Mouse (Mus musculus) stomach, postnatal 0 days (tissue): ENCODE results near the gene Mansc1. TPM values are rescaled to one million over a fixed set of nuclear protein-coding genes. Genes with fewer than 3 reads are reported as not detected.

ENCODE experiments used
- ATAC-seq: fragments of 200-750 bp; cut with Nextera tagmentation; 2 replicates; pipeline ENCODE4 v1.8.0; 2017; ENCODE audit not compliant: low FRiP score, low TSS enrichment
- DNase-seq: peaks from one replicate; pipeline ENCODE4 v3.0.0-alpha.2; 2016; ENCODE audit warnings: low spot score
- H3K27ac ChIP-seq: fragments of 300-500 bp; sonication (generic); replicated peaks from 2 replicates; pipeline ENCODE4 v1.5.1; 2014; ENCODE audit warnings: mild to moderate bottlenecking, control low read depth
- H3K27me3 ChIP-seq: fragments of 300-500 bp; sonication (generic); 2 replicates; pipeline ENCODE4 v1.6.1; 2014; ENCODE audit warnings: low read length; ENCODE audit not compliant: control insufficient read depth, insufficient read depth
- H3K36me3 ChIP-seq: fragments of 300-500 bp; sonication (generic); 2 replicates; pipeline ENCODE4 v1.6.1; 2014; ENCODE audit warnings: low read length, mixed read lengths; ENCODE audit not compliant: control insufficient read depth, insufficient read depth
- H3K4me1 ChIP-seq: fragments of 300-500 bp; sonication (generic); replicated peaks from 2 replicates; pipeline ENCODE4 v1.6.1; 2014; ENCODE audit warnings: antibody characterized with exemption; ENCODE audit not compliant: control insufficient read depth, insufficient read depth
- H3K4me2 ChIP-seq: fragments of 300-500 bp; sonication (generic); replicated peaks from 2 replicates; pipeline ENCODE4 v1.6.1; 2014; ENCODE audit warnings: low read depth, mild to moderate bottlenecking, control low read depth, moderate library complexity
- H3K4me3 ChIP-seq: fragments of 300-500 bp; sonication (generic); 2 replicates; pipeline ENCODE4 v1.5.1; 2014; ENCODE audit warnings: low read depth, low read length, control low read depth
- H3K9ac ChIP-seq: fragments of 300-500 bp; sonication (generic); 2 replicates; pipeline ENCODE4 v1.6.1; 2014; ENCODE audit warnings: mild to moderate bottlenecking, low read length, control low read depth, mixed read lengths
- H3K9me3 ChIP-seq: fragments of 300-500 bp; sonication (generic); 2 replicates; pipeline ENCODE4 v1.6.1; 2016; ENCODE audit warnings: low read length; ENCODE audit not compliant: control insufficient read depth
- CTCF ChIP-seq: IDR thresholded peaks from 2 replicates; pipeline ENCODE4 v1.5.1; 2016; ENCODE audit warnings: antibody characterized with exemption, low read depth, mild to moderate bottlenecking, moderate library complexity
- EP300 ChIP-seq: optimal IDR thresholded peaks from 2 replicates; pipeline ENCODE3; 2016; ENCODE audit warnings: antibody characterized with exemption
- WGBS: fragments of 180-500 bp; shearing (Covaris S2); extraction: QIAGEN DNeasy Blood & Tissue Kit; methylation state at CpG from one replicate; pipeline ENCODE4 v1.1.7; 2014; 5-methylcytosine and 5-hydroxymethylcytosine counted together
- polyA plus RNA-seq: library from polyadenylated mRNA; unstranded; fragments of >200 nt; fragmentation: Nextera tagmentation; extraction: Ambion mirVana; gene quantifications from 2 replicates; pipeline ENCODE4 v1.2.1, GENCODE M21; 2015

The Mansc1 gene
- polyA plus RNA-seq, 1 experiment from 2014 or later = 17.1 TPM

GRCm38 (mm10) chr6:134633553-134633952 is 1.3 kb upstream of the Mansc1 start:
- Histone ChIP-seq H3K27me3 (no peaks in the 10 kb centered on the region), H3K9ac (no peak overlapping the region), H3K4me1 (no peaks in the 10 kb centered on the region), H3K27ac (peak overlapping the region; percentile 67), H3K9me3 (no peaks in the 10 kb centered on the region), H3K36me3 (no peaks in the 10 kb centered on the region), H3K4me2 (no peak overlapping the region), H3K4me3 (no peak overlapping the region)
- ATAC-seq (peak; percentile 94), DNase-seq (peak; percentile 52)
- TF ChIP-seq CTCF = no peak
- 73% methylated on average over 8 of the region's 8 CpGs for WGBS

GRCm38 (mm10) chr6:134632756-134633155 is 468 bp upstream of the Mansc1 start:
- ATAC-seq (no peak), DNase-seq (no peak)
- TF ChIP-seq EP300 = no peak
- TF ChIP-seq CTCF = no peak
- no peaks in the 10 kb centered on the region for H3K4me1 ChIP-seq
- H3K9ac ChIP-seq = peak overlapping the region; percentile 75; the same call in 1 of the 2 replicates
- no peaks in the 10 kb centered on the region for H3K9me3 ChIP-seq
- H3K4me2 ChIP-seq = peak overlapping the region; percentile 97
- H3K27ac ChIP-seq = peak overlapping the region; percentile 89
- peak overlapping the region; percentile 64 for H3K4me3 ChIP-seq
- no peaks in the 10 kb centered on the region for H3K27me3 ChIP-seq
- no peaks in the 10 kb centered on the region for H3K36me3 ChIP-seq
- 25% methylated on average over 5 of the region's 5 CpGs for WGBS

- no peak overlapping the region for H3K9ac ChIP-seq
- TF ChIP-seq CTCF = no peak
- TF ChIP-seq EP300 = no peak
- H3K4me3 ChIP-seq = no peak overlapping the region
- no peaks in the 10 kb centered on the region for H3K9me3 ChIP-seq
- no peak overlapping the region; the same call in 1 of the 2 replicates for H3K27ac ChIP-seq
- H3K36me3 ChIP-seq = no peaks in the 10 kb centered on the region
- WGBS = 78% methylated on average over 9 of the region's 9 CpGs
- H3K4me2 ChIP-seq = no peak overlapping the region
- no peaks in the 10 kb centered on the region for H3K27me3 ChIP-seq
- ATAC-seq (no peak), DNase-seq (no peak)
- no peaks in the 10 kb centered on the region for H3K4me1 ChIP-seq
These were observed 1.8 kb downstream of the Mansc1 start for GRCm38 (mm10) chr6:134630447-134630846.

GRCm38 (mm10) chr6:134626564-134626963 is 5.7 kb downstream of the Mansc1 start:
- TF ChIP-seq CTCF (no peak), EP300 (no peak)
- Histone ChIP-seq H3K27me3 (no peaks in the 10 kb centered on the region), H3K27ac (0 out of 2 replicates have a peak overlapping the region, but pooled peaks have one; percentile 30)

GRCm38 (mm10) chr6:134625431-134625830 is 6.9 kb downstream of the Mansc1 start:
- Histone ChIP-seq H3K9ac (no peak overlapping the region), H3K4me2 (no peak overlapping the region), H3K27ac (no peak overlapping the region), H3K27me3 (no peaks in the 10 kb centered on the region), H3K36me3 (no peaks in the 10 kb centered on the region), H3K9me3 (no peaks in the 10 kb centered on the region), H3K4me1 (no peaks in the 10 kb centered on the region), H3K4me3 (no peak overlapping the region)
- ATAC-seq (no peak), DNase-seq (no peak)
- TF ChIP-seq CTCF = no peak
- no peak for TF ChIP-seq EP300
- 78% methylated on average over 12 of the region's 12 CpGs for WGBS

More at GRCm38 (mm10) chr6:134626564-134626963, 5.7 kb downstream of the Mansc1 start:
- H3K9me3 ChIP-seq = no peaks in the 10 kb centered on the region
- H3K4me1 ChIP-seq = no peaks in the 10 kb centered on the region
- 58% methylated on average over 1 of the region's 1 CpGs for WGBS
- H3K9ac ChIP-seq = no peak overlapping the region
- no peak for DNase-seq
- no peak overlapping the region for H3K4me3 ChIP-seq
- no peaks in the 10 kb centered on the region for H3K36me3 ChIP-seq
- no peak overlapping the region for H3K4me2 ChIP-seq
- peak; percentile 58 for ATAC-seq

GRCm38 (mm10) chr6:134621552-134621949 is 10.7 kb downstream of the Mansc1 start:
- no peaks in the 10 kb centered on the region for H3K4me1 ChIP-seq
- H3K36me3 ChIP-seq = no peaks in the 10 kb centered on the region
- no peak overlapping the region for H3K9ac ChIP-seq
- no peak overlapping the region for H3K27ac ChIP-seq
- H3K9me3 ChIP-seq = no peaks in the 10 kb centered on the region
- ATAC-seq = no peak
- TF ChIP-seq EP300 (no peak), CTCF (no peak)
- H3K27me3 ChIP-seq = no peaks in the 10 kb centered on the region
- H3K4me3 ChIP-seq = no peak overlapping the region
- no peak overlapping the region for H3K4me2 ChIP-seq
- no peak for DNase-seq
- WGBS = 77% methylated on average over 14 of the region's 14 CpGs
